Mouse (Mus musculus): ENCODE results near the gene Sesn1.
"Not testable (repeated sequence)": the region's sequence is repeated elsewhere in the genome, so short reads cannot be mapped to it uniquely, and the experiment has no call there.

The Sesn1 gene

DNA sequence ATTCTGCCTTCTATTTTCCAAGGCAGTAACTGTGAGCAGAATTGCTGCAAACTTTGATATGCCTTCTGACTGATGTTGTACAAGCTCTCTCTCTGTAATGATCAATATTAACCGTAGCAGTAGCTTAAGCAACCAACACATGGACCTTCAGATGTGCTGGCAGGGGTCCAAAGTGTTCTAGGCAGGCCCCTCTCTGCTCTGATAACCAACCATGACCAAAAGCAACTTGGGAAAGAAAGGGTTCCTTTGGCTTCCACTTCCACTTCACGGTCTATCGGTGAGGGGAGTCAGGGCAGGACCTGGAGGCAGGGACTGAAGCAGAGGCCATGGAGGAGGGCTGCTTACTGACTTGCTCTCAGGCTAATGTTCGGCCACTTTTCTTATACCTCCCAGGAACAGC, 121.2 kb downstream of the Sesn1 start:
- no peak for DNase-seq

DNA sequence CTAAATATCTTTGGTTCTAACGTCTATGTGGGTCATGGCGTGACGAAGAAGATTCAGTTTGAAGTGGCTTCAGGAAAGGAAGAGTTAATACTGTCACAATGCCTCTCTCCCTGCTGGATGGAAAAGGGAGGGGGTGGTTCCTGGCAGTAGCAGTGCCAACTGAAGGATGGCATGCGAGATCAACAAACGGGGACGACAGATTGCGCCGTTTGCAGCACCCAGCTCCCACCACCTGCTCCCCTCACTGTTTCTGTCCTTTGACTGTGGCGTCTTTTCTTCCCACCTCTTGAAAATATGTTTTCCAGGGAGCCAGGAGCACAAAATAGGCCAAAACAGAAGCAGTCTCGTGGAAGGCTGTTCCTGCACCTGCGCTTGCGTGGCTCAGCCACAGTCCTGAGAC, 122.2 kb downstream of the Sesn1 start:
- peak; percentile 78 to 81 for DNase-seq

DNA sequence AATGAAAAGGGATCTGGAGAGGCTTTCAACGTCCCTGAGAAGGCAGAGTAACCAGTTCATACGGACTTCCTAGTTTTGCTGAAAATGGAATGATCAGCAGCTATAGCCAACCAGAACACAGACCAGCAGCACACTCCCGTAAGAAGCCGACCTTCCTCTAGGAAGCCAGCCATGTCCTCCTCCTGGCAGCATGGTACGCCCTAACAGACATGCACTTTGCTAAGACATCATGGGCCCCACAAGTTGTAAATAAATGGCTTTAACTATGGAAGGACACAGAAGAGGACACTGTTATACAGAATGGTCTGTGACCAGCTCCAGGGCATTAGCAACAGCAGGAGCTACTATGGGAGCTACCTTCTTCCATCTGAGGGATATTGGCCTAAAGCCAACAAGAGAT, 123.2 kb downstream of the Sesn1 start:
- DNase-seq: peak in 1 of 2 experiments; percentile 23

DNA sequence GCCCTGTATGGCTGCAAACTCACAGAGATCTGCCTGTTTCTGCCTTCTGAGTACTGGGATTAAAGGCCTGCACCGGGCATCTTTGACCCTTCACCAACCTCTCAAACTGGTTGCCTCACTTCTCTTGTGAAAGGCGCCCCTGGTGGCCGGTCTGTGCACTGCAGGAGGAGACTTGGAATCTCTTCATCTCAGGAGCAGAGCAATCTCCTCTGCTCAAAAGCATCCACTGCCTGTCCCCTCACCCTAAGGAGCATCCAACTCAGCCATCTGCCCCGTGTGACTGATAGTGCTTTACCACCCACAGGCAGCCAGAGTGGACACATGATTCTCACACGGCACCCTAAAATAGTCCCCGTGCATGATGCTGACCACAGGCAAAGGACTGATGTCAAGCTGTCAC, 123.8 kb downstream of the Sesn1 start:
- DNase-seq: peak; percentile 73 to 75

DNA sequence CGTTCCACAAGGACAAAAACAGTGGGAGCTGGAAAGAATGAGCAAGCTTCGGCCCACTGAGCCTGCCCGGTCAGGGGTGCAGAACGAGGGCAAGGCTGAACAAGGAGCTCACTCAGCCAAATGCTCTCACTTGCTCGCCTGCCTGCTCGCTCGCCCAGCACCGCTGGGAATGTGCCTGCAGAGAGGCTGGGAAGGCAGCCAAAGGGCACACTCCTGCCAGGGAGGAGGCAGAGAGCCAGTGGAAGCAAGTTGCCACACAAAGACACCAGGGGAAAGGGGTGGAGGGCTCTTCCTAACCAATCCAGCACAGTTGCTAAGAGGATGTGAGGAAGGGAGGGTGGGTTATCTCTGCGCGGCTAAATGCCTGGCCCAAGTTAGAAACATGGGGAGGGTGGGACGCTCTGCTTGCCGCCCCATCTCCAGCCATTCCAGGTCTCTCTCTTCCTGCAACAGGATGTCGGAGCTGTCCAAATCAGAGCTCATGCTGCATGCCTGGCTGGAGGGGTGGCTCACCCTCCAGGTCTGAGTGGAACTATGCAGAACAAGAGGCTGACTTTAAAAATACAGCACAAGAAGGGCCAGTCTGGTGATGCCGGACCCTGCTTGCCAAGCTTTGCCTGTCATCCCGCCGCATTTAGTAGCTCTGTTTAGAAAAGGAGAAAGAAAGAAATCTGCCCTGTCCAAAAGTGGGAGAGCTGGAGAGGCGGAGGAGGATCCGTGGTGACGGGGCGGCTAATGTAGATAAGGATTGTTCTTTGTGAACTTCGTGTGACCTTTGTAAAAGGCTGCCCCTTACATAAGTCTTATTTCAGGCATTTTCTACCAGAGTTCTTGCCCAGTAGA, 125.1 kb downstream of the Sesn1 start:
- DNase-seq: peak; percentile 91

DNA sequence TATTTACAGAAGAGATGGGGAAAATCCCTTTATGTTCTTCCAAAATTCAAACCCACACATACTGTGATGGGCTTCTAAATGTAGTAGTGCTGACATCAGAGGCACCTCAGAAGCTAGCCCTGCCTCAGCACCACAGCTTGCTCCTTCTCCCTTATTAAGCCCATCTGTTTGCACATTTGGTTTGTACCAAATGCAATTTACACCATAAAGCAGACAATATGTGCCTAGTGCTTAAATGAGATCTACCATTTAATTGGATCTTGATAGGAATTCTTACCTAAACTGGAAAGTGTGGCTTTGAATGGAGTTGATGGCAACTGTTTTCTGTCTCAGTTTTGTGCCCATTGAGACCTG, 125.7 kb downstream of the Sesn1 start:
- peak in 1 of 2 experiments; percentile 29 for DNase-seq

DNA sequence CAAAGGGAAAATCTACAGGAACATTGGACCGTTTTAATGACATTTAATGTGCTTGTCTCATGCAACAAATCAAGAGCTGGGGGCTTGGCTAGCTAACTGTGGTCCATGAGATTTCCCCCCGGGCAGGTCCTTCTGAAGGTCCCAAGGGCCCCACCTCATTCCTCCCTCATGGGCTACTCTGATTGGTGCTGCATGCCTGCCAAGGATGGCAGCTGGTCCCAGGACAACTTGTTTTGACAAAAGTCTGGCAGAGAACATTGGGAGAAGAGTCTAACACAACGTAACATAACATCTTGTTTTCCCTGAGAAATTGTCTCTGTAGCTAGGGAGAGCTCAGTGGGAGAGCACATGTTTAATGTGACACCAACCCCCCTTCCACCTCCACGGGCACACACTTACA, 126.4 kb downstream of the Sesn1 start:
- DNase-seq: peak in 1 of 2 experiments; percentile 21

DNA sequence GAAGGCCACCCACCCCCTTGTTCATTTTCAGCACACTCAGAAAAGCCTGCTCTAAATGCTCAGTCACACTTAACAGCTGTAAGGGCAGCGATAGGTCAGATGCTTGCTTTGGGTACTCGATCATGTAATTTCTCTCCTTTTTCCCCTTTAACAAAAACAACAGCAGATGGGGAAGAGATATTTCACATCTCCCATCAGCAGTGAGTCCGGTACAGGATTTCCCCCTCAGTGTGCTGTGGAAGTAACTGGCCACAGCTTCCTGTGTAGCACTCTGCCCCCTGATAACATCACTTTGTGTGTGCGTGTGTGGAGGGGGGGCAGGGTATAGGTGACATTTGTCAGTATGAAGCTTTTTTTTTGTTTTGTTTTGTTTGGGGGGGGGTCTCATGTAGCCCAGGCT, 127.4 kb downstream of the Sesn1 start:
- no peak for DNase-seq

DNA sequence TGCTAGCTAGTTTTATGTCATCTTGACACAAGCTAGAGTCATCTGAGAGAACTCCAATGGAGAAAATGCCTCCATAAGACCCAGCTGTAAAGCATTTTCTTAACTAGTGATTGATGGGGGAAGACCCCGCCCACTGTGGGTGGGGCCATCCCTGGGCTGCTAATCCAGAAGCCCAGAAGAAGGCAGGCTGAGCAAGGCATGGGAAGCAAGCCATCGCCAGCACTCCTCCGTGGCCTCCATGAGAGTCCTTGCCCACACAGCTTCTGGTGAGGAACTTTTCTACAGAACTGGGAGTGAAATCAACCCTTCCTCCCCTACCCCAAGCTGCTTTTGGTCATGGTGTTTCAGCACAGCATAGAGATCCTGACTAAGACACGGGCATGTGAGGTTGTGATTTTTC, 129.4 kb downstream of the Sesn1 start:
- no peak for DNase-seq

DNA sequence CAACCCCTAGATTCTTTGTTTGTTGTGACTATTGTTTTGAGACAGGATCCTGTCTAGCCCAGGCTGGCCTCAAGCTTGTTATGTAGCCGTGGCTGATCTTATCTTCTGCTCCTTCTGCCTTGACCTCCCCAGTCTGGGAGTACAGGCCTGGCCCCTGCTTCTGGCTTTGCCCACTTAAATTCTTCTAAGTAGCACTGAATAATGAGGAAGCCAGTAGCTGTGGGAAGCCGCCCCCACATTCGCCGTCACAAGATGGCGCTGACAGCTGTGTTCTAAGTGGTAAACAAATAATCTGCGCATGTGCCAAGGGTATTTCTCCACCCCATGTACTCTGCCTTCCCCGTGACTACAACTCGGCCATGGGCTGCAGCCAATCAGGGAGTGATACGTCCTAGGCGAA, 142.6 kb downstream of the Sesn1 start:
- not testable (repeated sequence) for DNase-seq

DNA sequence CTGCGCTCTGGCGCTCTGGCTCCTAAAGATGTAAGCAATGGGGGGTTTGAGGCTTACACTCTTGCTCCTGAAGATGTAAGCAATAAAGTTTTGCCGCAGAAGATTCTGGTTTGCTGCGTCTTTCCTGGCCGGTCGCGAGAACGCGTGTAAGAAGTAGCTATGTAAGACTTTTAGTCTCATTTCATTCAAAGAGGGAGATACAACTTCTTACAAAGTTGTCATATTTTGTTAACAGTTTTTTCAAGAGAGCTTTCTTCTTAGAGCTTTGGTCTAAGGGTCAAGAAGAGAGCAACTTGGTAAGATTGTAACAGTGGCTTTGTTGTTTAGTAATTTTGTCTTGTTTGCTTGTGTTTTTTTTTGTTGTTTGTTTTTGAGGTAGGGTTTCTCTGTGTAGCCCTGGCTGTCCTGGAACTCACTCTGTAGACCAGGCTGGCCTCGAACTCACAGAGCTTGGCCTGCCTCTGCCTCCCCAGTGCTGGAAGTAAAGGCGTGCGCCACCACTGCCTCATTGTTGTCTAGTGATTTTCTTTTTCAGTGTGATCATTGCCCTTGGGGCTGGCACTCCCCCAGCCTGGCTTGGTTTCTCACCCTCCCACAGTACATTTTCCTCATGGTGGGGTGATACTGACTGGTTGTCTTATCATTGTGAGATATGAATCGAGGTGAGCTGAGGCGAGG, 143.3 kb downstream of the Sesn1 start:
- no peak for DNase-seq

DNA sequence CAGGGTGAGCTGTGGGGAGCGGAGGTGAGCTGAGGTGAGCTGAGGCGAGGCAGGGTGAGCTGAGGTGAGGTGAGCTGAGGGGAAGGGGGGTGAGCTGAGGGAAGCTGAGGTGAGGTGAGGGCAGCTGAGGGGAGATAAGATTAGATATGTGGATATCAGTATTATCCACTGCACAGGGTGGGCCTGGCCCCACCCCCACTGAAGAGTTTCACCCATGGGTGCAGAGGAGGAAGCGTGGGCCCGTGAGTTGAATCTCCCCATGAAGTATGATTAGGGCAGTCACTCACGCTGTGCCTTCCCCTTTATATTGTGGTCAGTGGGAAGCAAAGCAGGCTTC, 143.8 kb downstream of the Sesn1 start:
- no peak for DNase-seq

DNA sequence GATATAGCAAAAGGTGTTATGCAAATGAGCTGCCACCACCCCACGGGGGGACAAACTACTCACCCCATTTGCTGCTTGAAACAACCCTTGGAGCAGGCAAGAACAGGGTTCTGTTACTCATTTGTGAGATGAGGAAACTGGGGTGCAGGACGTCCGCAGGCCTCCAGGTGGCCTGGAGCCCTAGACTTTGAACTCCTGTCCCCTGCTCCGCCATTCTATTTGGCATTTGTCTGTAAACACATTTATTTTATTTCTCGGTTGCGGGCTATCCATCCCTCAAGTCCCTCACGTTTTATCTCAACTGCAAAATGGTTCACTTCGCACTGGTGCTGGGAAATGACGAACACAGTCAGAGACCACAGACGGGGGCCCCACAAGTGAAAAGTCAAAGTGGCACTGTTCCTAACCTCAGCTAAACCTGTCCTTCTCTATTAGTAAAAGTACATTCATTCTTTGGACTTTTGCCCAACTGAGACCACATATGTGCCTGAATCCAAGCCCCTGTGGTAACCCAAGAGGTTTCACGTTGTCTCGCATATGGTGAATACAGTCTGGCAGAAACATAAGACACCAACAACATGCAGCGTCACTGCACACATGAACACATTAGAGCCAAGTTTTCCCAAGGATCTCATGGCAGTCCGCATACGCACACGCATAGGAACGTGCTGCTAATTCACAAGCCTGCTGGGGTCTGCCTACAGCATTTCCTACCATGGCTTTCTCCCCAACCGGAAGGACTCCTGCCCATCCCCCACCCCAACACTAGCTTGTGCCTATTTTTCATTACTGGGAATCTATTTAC, 147.9 kb downstream of the Sesn1 start:
- no peak for DNase-seq

Data from cerebellum, postnatal 36 days (tissue).